Mouse (Mus musculus): ENCODE measurements at regions not wholly inside any gene's neighbourhood (a gene's known extent, or its start where the extent isn't known, plus 50 kb on each side); places are given as distances from the start of the nearest gene placed in this dataset.

- H3K9me3 ChIP-seq (replicated peaks), result no peaks in the 10 kb centered on the region
- 80% methylated on average over 9 of the region's 9 CpGs for WGBS
- ATAC-seq (replicated peaks; ENCODE audit: insufficient number of reproducible peaks, insufficient read depth, low FRiP score, low read depth), result no peak
- no peak overlapping the region for H3K4me3 ChIP-seq
- no peak overlapping the region for H3K9ac ChIP-seq
- no peaks in the 10 kb centered on the region for H3K4me1 ChIP-seq (replicated peaks)
- H3K36me3 ChIP-seq, result no peaks in the 10 kb centered on the region
- no peak overlapping the region for H3K4me2 ChIP-seq
- H3K27me3 ChIP-seq, result peaks cover 4% of the 10 kb centered on the region; the same call in 1 of the 2 replicates
- H3K27ac ChIP-seq, result no peak overlapping the region
These were observed 171.2 kb downstream of the Kif26a start for GRCm38 (mm10) chr12:112317191-112317590.

- no peak overlapping the region for H3K4me3 ChIP-seq
- ATAC-seq (replicated peaks; ENCODE audit: insufficient number of reproducible peaks, insufficient read depth, low FRiP score, low read depth), result no peak
- no peaks in the 10 kb centered on the region for H3K9me3 ChIP-seq (replicated peaks)
- no peak overlapping the region for H3K27ac ChIP-seq
- no peak overlapping the region for H3K4me2 ChIP-seq
- H3K9ac ChIP-seq, result no peak overlapping the region
- 75% methylated on average over 5 of the region's 5 CpGs for WGBS
- no peaks in the 10 kb centered on the region for H3K4me1 ChIP-seq (replicated peaks)
- H3K27me3 ChIP-seq, result peaks cover 4% of the 10 kb centered on the region; the same call in 1 of the 2 replicates
- no peaks in the 10 kb centered on the region for H3K36me3 ChIP-seq
These were observed 170.8 kb upstream of the A530016L24Rik start for GRCm38 (mm10) chr12:112318461-112318860.

GRCm38 (mm10) chr12:112322196-112322595 lies 167.1 kb upstream of the A530016L24Rik start:
- H3K27me3 ChIP-seq, result peaks cover 13% of the 10 kb centered on the region
- no peaks in the 10 kb centered on the region for H3K9me3 ChIP-seq (replicated peaks)
- H3K9ac ChIP-seq, result no peak overlapping the region
- H3K36me3 ChIP-seq, result no peaks in the 10 kb centered on the region
- no peak overlapping the region for H3K4me2 ChIP-seq
- H3K4me1 ChIP-seq (replicated peaks), result no peaks in the 10 kb centered on the region
- no peak overlapping the region for H3K4me3 ChIP-seq
- WGBS, result 49% methylated on average over 2 of the region's 2 CpGs
- H3K27ac ChIP-seq, result no peak overlapping the region
- ATAC-seq (replicated peaks; ENCODE audit: insufficient number of reproducible peaks, insufficient read depth, low FRiP score, low read depth), result no peak

- WGBS, result 86% methylated on average over 8 of the region's 8 CpGs
- no peaks in the 10 kb centered on the region for H3K36me3 ChIP-seq
- H3K27me3 ChIP-seq, result peaks cover 30% of the 10 kb centered on the region
- no peak for ATAC-seq (replicated peaks; ENCODE audit: insufficient number of reproducible peaks, insufficient read depth, low FRiP score, low read depth)
- peaks cover 11% of the 10 kb centered on the region for H3K4me1 ChIP-seq (replicated peaks)
- H3K9me3 ChIP-seq (replicated peaks), result no peaks in the 10 kb centered on the region
- H3K27ac ChIP-seq, result no peak overlapping the region
- no peak overlapping the region for H3K4me3 ChIP-seq
- H3K9ac ChIP-seq, result no peak overlapping the region
- H3K4me2 ChIP-seq, result no peak overlapping the region
These were observed 161.8 kb upstream of the A530016L24Rik start for GRCm38 (mm10) chr12:112327411-112327810.

GRCm38 (mm10) chr12:112328809-112329575 lies 160.3 kb upstream of the A530016L24Rik start:
- H3K36me3 ChIP-seq, result no peaks in the 10 kb centered on the region
- no peak overlapping the region for H3K4me3 ChIP-seq
- no peaks in the 10 kb centered on the region for H3K9me3 ChIP-seq (replicated peaks)
- no peak for ATAC-seq (replicated peaks; ENCODE audit: insufficient number of reproducible peaks, insufficient read depth, low FRiP score, low read depth)
- no peak overlapping the region for H3K4me2 ChIP-seq
- no peak overlapping the region for H3K9ac ChIP-seq
- no peak overlapping the region for H3K27ac ChIP-seq
- peaks cover 16% of the 10 kb centered on the region for H3K4me1 ChIP-seq (replicated peaks)
- 38% methylated on average over 8 of the region's 8 CpGs for WGBS
- peaks cover 30% of the 10 kb centered on the region for H3K27me3 ChIP-seq

- Histone ChIP-seq H3K4me2 (peak overlapping the region; percentile 37), H3K4me1 (replicated peaks) (peaks cover 19% of the 10 kb centered on the region), H3K9ac (no peak overlapping the region), H3K9me3 (replicated peaks) (no peaks in the 10 kb centered on the region), H3K27ac (no peak overlapping the region; the same call in 1 of the 2 replicates), H3K4me3 (no peak overlapping the region), H3K27me3 (peaks cover 30% of the 10 kb centered on the region), H3K36me3 (no peaks in the 10 kb centered on the region)
- WGBS, result 24% methylated on average over 18 of the region's 18 CpGs
- no peak for ATAC-seq (replicated peaks; ENCODE audit: insufficient number of reproducible peaks, insufficient read depth, low FRiP score, low read depth)
These were observed 159.4 kb upstream of the A530016L24Rik start for GRCm38 (mm10) chr12:112329701-112330301.

- no peak for ATAC-seq (replicated peaks; ENCODE audit: insufficient number of reproducible peaks, insufficient read depth, low FRiP score, low read depth)
- Histone ChIP-seq H3K27ac (no peak overlapping the region), H3K9ac (no peak overlapping the region), H3K4me1 (replicated peaks) (peaks cover 19% of the 10 kb centered on the region), H3K4me2 (no peak overlapping the region), H3K9me3 (replicated peaks) (no peaks in the 10 kb centered on the region), H3K27me3 (peaks cover 35% of the 10 kb centered on the region), H3K36me3 (no peaks in the 10 kb centered on the region), H3K4me3 (no peak overlapping the region)
- 63% methylated on average over 5 of the region's 5 CpGs for WGBS
These were observed 158.7 kb upstream of the A530016L24Rik start for GRCm38 (mm10) chr12:112330557-112330956.

- Histone ChIP-seq H3K9me3 (replicated peaks) (no peaks in the 10 kb centered on the region), H3K9ac (no peak overlapping the region), H3K27me3 (peaks cover 38% of the 10 kb centered on the region), H3K36me3 (no peaks in the 10 kb centered on the region), H3K4me2 (no peak overlapping the region), H3K27ac (no peak overlapping the region), H3K4me1 (replicated peaks) (peaks cover 19% of the 10 kb centered on the region), H3K4me3 (no peak overlapping the region)
- WGBS, result 82% methylated on average over 16 of the region's 16 CpGs
- ATAC-seq (replicated peaks; ENCODE audit: insufficient number of reproducible peaks, insufficient read depth, low FRiP score, low read depth), result no peak
These were observed 158.2 kb upstream of the A530016L24Rik start for GRCm38 (mm10) chr12:112331061-112331460.

GRCm38 (mm10) chr12:112333125-112334079 lies 155.8 kb upstream of the A530016L24Rik start:
- 56% methylated on average over 19 of the region's 19 CpGs for WGBS
- no peak overlapping the region for H3K4me3 ChIP-seq
- H3K36me3 ChIP-seq, result no peaks in the 10 kb centered on the region
- peaks cover 28% of the 10 kb centered on the region for H3K27me3 ChIP-seq
- ATAC-seq (replicated peaks; ENCODE audit: insufficient number of reproducible peaks, insufficient read depth, low FRiP score, low read depth), result peak; percentile 37; the same call in 1 of the 2 replicates
- H3K27ac ChIP-seq, result no peak overlapping the region
- H3K9me3 ChIP-seq (replicated peaks), result no peaks in the 10 kb centered on the region
- no peak overlapping the region for H3K9ac ChIP-seq
- no peak overlapping the region for H3K4me2 ChIP-seq
- peaks cover 19% of the 10 kb centered on the region for H3K4me1 ChIP-seq (replicated peaks)

GRCm38 (mm10) chr12:112334106-112334855 lies 155.0 kb upstream of the A530016L24Rik start:
- 67% methylated on average over 20 of the region's 20 CpGs for WGBS
- H3K27ac ChIP-seq, result no peak overlapping the region

More at GRCm38 (mm10) chr12:112334106-112334855, 155.0 kb upstream of the A530016L24Rik start:
- Histone ChIP-seq H3K9ac (no peak overlapping the region), H3K4me3 (no peak overlapping the region), H3K4me2 (no peak overlapping the region), H3K27me3 (peaks cover 27% of the 10 kb centered on the region), H3K4me1 (replicated peaks) (peaks cover 19% of the 10 kb centered on the region), H3K36me3 (no peaks in the 10 kb centered on the region), H3K9me3 (replicated peaks) (no peaks in the 10 kb centered on the region)
- ATAC-seq (replicated peaks; ENCODE audit: insufficient number of reproducible peaks, insufficient read depth, low FRiP score, low read depth), result no peak

All from heart, embryonic 15.5 days (tissue).